Mouse (Mus musculus) hindbrain, postnatal 0 days (tissue): Measurements from ENCODE around the gene Prkar1a. TPM values are rescaled to one million over a fixed set of nuclear protein-coding genes. Genes with fewer than 3 reads are reported as not detected.

Source experiments
- ATAC-seq: fragments of 200-750 bp; cut with Nextera tagmentation; 2 replicates; pipeline ENCODE4 v1.8.0; 2017; ENCODE audit warnings: mild to moderate bottlenecking, moderate TSS enrichment, moderate library complexity
- DNase-seq: peaks from one replicate; pipeline ENCODE4 v3.0.0-alpha.2; 2015; ENCODE audit warnings: low spot score
- H3K27ac ChIP-seq: fragments of 300-500 bp; sonication (generic); 2 replicates; pipeline ENCODE4 v1.5.1; 2014; ENCODE audit warnings: mild to moderate bottlenecking
- H3K27me3 ChIP-seq: fragments of 300-500 bp; sonication (generic); 2 replicates; pipeline ENCODE4 v1.6.1; 2014; ENCODE audit warnings: low read length, mixed read lengths; ENCODE audit not compliant: insufficient read depth
- H3K36me3 ChIP-seq: fragments of 300-500 bp; sonication (generic); 2 replicates; pipeline ENCODE4 v1.6.1; 2014; ENCODE audit warnings: low read length, mixed read lengths; ENCODE audit not compliant: insufficient read depth
- H3K4me1 ChIP-seq: fragments of 300-500 bp; sonication (generic); 2 replicates; pipeline ENCODE4 v1.6.1; 2014; ENCODE audit warnings: antibody characterized with exemption, low read length, mixed read lengths; ENCODE audit not compliant: insufficient read depth
- H3K4me2 ChIP-seq: fragments of 300-500 bp; sonication (generic); 2 replicates; pipeline ENCODE4 v1.6.1; 2014; ENCODE audit warnings: low read depth, mild to moderate bottlenecking, low read length, moderate library complexity, mixed read lengths
- H3K4me3 ChIP-seq: fragments of 300-500 bp; sonication (generic); 2 replicates; pipeline ENCODE4 v1.5.1; 2014; ENCODE audit warnings: low read length
- H3K9ac ChIP-seq: fragments of 300-500 bp; sonication (generic); replicated peaks from 2 replicates; pipeline ENCODE4 v1.6.1; 2014; ENCODE audit warnings: mild to moderate bottlenecking, low read length, moderate library complexity, mixed read lengths
- H3K9me3 ChIP-seq: fragments of 300-500 bp; sonication (generic); 2 replicates; pipeline ENCODE4 v1.6.1; 2016; ENCODE audit warnings: low read length, mixed read lengths
- CTCF ChIP-seq: IDR thresholded peaks from 2 replicates; pipeline ENCODE4 v1.5.1; 2016; ENCODE audit warnings: antibody characterized with exemption, control low read depth, low read depth
- WGBS: fragments of 180-500 bp; shearing (Covaris S2); extraction: QIAGEN DNeasy Blood & Tissue Kit; methylation state at CpG from one replicate; pipeline ENCODE4 v1.1.7; 2014; 5-methylcytosine and 5-hydroxymethylcytosine counted together
- polyA plus RNA-seq: library from polyadenylated mRNA; unstranded; fragments of >200 nt; fragmentation: Nextera tagmentation; extraction: Ambion mirVana; gene quantifications from 2 replicates; pipeline ENCODE4 v1.2.1, GENCODE M21; 2015
- total RNA-seq: library from RNA; depleted of rRNA; stranded (reverse); fragments of >200 nt; gene quantifications from 2 replicates; pipeline ENCODE4 v1.2.3, GENCODE M21; 2014

The Prkar1a gene
- total and polyA plus RNA-seq, 2 experiments from 2014 or later: 190 to 435 TPM

DNA sequence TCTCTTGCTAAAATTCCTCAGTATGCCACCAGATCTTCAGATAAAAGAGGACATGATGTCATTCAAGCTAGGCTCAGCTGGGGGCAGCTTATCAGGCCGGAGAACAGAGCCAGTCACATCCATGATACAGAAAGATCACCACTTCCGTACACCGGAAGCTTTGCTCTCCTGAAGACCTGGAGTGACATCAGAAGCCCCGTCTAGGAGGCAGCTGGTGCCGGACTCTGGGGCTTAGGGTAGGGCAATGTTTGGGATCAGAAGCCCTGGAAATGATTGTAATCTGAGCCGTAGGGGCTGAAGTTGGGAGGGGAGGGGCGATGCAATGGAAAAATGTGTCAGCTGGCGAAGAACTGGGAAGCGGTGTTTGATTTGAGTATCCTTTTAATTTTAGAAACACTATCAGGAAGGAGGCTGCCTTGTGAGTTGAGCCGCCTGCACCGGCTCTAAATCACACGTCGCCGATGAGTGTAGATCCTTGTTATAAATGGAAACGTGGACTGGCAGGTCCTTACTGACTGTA, 26.6 kb upstream of the Prkar1a start:
- 0 out of 2 replicates have a peak overlapping the region, but pooled peaks have one; percentile 5 for H3K4me2 ChIP-seq
- no peak for DNase-seq

DNA sequence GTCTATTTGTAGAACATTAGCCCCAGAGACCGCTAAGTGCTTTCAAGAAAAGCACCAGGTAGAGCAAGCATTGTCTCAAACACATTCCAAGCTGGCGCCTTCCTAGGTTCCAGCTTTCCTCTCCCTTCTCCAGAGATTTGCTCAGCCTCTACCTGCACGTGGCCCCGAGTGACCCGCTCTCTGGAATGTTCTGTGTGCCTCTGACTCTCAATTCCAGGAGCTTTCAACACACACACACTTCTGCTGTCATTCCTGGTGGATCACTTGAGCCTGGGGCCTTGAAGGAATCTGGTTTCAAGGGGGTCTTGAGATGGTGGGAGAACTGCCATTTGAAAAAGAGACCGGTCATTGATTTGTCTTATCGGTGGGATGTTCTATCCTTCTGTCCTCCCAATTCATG, 26.0 kb upstream of the Prkar1a start:
- H3K27ac ChIP-seq: no peak overlapping the region

More for the DNA sequence above, 26.6 kb upstream of the Prkar1a start:
- Histone ChIP-seq H3K4me3 (no peak overlapping the region), H3K9me3 (no peaks in the 10 kb centered on the region), H3K36me3 (no peaks in the 10 kb centered on the region), H3K27me3 (no peaks in the 10 kb centered on the region), H3K27ac (no peak overlapping the region), H3K4me1 (no peaks in the 10 kb centered on the region), H3K9ac (no peak overlapping the region)
- ATAC-seq: no peak
- WGBS: 44% methylated on average over 15 of the region's 15 CpGs
- TF ChIP-seq CTCF: no peak

DNA sequence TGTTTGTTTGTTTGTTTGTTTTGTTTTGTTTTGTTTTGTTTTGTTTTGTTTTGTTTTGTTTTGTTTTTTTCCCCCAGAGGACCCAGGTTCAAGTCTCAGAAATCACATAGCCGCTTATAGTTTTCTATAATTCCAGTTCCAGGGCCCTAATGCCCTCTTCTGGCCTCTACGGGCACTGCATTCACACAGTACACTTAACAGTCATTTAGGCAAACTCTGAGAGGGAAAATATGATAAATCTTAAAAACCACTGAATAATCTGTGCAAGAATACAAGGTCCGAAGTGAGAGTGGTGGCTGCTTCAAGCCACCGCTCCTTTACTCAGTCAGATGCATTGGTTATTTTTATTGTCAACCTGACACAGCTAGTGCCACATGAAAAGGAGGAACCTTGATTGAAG, 21.6 kb upstream of the Prkar1a start:
- DNase-seq: no peak
- Histone ChIP-seq H3K9ac (no peak overlapping the region), H3K4me2 (no peak overlapping the region), H3K27me3 (no peaks in the 10 kb centered on the region), H3K9me3 (no peaks in the 10 kb centered on the region), H3K27ac (no peak overlapping the region), H3K36me3 (no peaks in the 10 kb centered on the region), H3K4me1 (no peaks in the 10 kb centered on the region), H3K4me3 (no peak overlapping the region)
- TF ChIP-seq CTCF: peak; percentile 45
- no peak for ATAC-seq
- WGBS: 85% methylated on average over 4 of the region's 4 CpGs

More for the DNA sequence above, 26.0 kb upstream of the Prkar1a start:
- WGBS: 91% methylated on average over 7 of the region's 7 CpGs
- no peak overlapping the region for H3K9ac ChIP-seq
- no peaks in the 10 kb centered on the region for H3K27me3 ChIP-seq
- no peaks in the 10 kb centered on the region for H3K9me3 ChIP-seq
- no peak overlapping the region for H3K4me3 ChIP-seq
- no peak for TF ChIP-seq CTCF
- no peaks in the 10 kb centered on the region for H3K4me1 ChIP-seq
- DNase-seq (no peak), ATAC-seq (no peak)
- no peak overlapping the region for H3K4me2 ChIP-seq
- H3K36me3 ChIP-seq: no peaks in the 10 kb centered on the region

DNA sequence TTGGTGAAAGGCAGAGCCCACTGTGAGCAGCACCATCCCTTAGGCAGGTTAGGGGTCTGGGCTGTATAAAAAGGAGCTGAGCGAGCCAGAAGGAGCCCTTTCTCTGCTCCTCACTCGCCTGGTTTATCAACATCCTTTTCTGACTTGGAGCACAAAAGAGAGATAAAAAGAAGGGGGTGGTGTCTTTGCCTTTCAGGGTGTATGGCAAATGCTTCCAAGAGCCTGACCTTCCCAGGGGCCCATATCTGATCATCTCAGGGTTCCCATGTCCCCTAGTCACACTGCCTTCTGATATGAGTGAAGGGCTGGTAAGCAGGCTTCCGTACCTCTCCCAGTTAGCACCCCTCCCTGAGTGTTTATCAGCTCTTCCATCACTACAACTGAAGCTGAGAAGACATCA, 21.1 kb upstream of the Prkar1a start:
- H3K27ac ChIP-seq: no peak overlapping the region
- H3K27me3 ChIP-seq: no peaks in the 10 kb centered on the region
- no peak for TF ChIP-seq CTCF
- no peak for DNase-seq
- no peaks in the 10 kb centered on the region for H3K9me3 ChIP-seq
- ATAC-seq: no peak
- H3K4me1 ChIP-seq: no peaks in the 10 kb centered on the region
- 85% methylated on average over 3 of the region's 3 CpGs for WGBS
- no peaks in the 10 kb centered on the region for H3K36me3 ChIP-seq
- H3K4me3 ChIP-seq: no peak overlapping the region
- no peak overlapping the region for H3K4me2 ChIP-seq
- H3K9ac ChIP-seq: no peak overlapping the region

DNA sequence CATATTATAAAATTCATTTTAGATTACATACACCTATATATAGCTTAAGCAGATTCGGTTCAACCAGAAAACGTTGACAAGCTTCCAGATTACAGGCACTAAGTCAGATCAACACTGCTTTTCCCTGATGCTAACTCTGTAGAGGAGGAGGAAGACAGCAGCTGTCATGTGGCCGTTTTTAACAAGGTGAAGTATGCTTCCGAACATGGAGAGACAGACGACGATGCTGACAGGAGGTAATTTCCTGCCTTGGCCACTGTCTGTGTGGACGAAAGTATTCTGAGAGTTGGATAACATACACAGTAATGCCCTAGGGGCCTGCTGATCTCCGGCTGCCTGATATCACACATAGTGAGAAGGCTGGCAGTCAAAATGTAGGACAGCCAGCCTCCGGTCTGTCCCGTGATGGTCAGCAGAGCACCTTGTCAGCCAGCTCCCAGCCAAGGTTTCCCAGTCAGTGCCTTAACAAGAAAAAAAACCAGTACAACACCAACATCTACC, 20.1 kb upstream of the Prkar1a start:
- Histone ChIP-seq H3K4me2 (no peak overlapping the region), H3K9me3 (no peaks in the 10 kb centered on the region), H3K36me3 (no peaks in the 10 kb centered on the region), H3K4me3 (no peak overlapping the region), H3K4me1 (no peaks in the 10 kb centered on the region), H3K27me3 (no peaks in the 10 kb centered on the region), H3K9ac (no peak overlapping the region), H3K27ac (no peak overlapping the region)
- ATAC-seq (no peak), DNase-seq (no peak)
- no peak for TF ChIP-seq CTCF
- 66% methylated on average over 10 of the region's 10 CpGs for WGBS

DNA sequence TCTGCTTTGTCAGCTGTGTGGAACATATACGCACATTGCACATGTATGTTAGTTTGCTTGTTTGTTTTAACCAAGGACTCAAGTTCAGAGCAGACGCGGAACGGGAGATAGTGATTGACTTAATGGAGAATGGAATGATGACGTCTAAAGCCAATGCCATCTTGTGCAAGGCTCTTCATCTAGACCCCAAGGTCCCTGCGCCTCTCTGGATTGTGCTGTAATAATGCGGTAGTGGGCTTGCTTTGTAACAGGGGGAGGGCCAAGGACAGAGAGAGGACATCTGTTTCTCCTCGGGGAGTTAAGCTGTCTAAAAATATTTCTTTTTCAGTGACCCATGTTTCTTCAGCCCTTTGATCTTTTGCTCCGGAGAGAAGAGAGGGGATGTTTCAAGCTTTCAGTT, 14.3 kb upstream of the Prkar1a start:
- 78% methylated on average over 9 of the region's 9 CpGs for WGBS
- no peak overlapping the region for H3K27ac ChIP-seq
- H3K4me2 ChIP-seq: no peak overlapping the region
- no peak for DNase-seq
- no peak for TF ChIP-seq CTCF
- no peak for ATAC-seq
- H3K36me3 ChIP-seq: no peaks in the 10 kb centered on the region
- H3K9ac ChIP-seq: no peak overlapping the region
- H3K9me3 ChIP-seq: no peaks in the 10 kb centered on the region
- no peaks in the 10 kb centered on the region for H3K4me1 ChIP-seq
- no peak overlapping the region for H3K4me3 ChIP-seq
- no peaks in the 10 kb centered on the region for H3K27me3 ChIP-seq

DNA sequence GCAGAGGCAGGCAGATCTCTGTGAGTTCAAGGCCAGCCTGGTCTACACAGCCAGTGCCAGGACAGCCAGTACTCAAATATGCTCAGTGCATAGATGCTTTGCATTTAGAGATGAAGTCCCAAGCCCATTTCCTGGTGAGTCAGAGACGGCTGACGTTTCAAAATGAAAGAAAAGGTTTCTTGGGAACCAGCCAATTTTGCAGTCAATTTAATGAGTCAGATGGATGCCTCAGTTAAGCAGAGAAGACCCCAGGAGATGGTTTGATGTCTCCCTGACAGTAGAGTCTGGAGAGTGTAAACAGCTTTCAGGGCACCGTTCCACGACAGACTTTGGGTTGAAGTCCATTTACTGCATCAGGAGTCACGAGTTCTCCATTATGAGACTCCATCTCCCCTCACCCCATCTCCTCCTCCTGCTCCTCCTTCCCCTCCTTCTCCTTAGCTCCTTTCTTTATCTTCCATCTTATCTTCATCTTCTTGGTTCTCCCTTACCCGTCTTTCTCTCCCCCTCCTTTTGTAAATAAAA, 13.3 kb upstream of the Prkar1a start:
- Histone ChIP-seq H3K4me3 (no peak overlapping the region), H3K4me2 (no peak overlapping the region), H3K9me3 (no peaks in the 10 kb centered on the region), H3K27ac (no peak overlapping the region), H3K27me3 (no peaks in the 10 kb centered on the region), H3K4me1 (no peaks in the 10 kb centered on the region), H3K36me3 (no peaks in the 10 kb centered on the region), H3K9ac (no peak overlapping the region)
- 44% methylated on average over 6 of the region's 6 CpGs for WGBS
- ATAC-seq: no peak
- TF ChIP-seq CTCF: no peak
- peak; percentile 12 for DNase-seq
